Mouse (Mus musculus) liver, adult 2 months (tissue): ENCODE data around the gene Fndc3b. TPM values are rescaled to one million over a fixed set of nuclear protein-coding genes. Genes with fewer than 3 reads are reported as not detected.
A peak's percentile ranks its signal among the peaks of the same experiment; 100 is the strongest.

Experiments used
- DNase-seq: peaks from one replicate; pipeline ENCODE4 v3.0.0-alpha.2; 2011; ENCODE audit warnings: low read depth, low spot score; ENCODE audit errors: extremely low read depth
- H3K27ac ChIP-seq: fragments of 200-500 bp; replicated peaks from 2 replicates; pipeline ENCODE4 v1.5.1; 2012; ENCODE audit warnings: low read depth, mild to moderate bottlenecking, control low read depth, inconsistent platforms, low read length; ENCODE audit not compliant: insufficient read depth
- H3K27me3 ChIP-seq: fragments of 200-500 bp; 2 replicates; pipeline ENCODE4 v1.6.1; 2012; ENCODE audit warnings: mild to moderate bottlenecking, moderate library complexity, low read length, inconsistent platforms; ENCODE audit not compliant: control insufficient read depth, insufficient read depth
- H3K36me3 ChIP-seq: fragments of 200-500 bp; 2 replicates; pipeline ENCODE4 v1.6.1; 2012; ENCODE audit warnings: low read length, inconsistent platforms; ENCODE audit not compliant: control insufficient read depth, insufficient read depth
- H3K4me1 ChIP-seq: fragments of 200-500 bp; 2 replicates; pipeline ENCODE4 v1.6.1; 2011; ENCODE audit warnings: low read length; ENCODE audit not compliant: control insufficient read depth, insufficient read depth
- H3K4me3 ChIP-seq: fragments of 200-500 bp; 2 replicates; pipeline ENCODE4 v1.5.1; 2011; ENCODE audit warnings: low read depth, mild to moderate bottlenecking, control low read depth, low read length, moderate library complexity; ENCODE audit not compliant: insufficient read depth
- H3K79me2 ChIP-seq: fragments of 200-500 bp; 2 replicates; pipeline ENCODE4 v1.6.1; 2012; ENCODE audit warnings: inconsistent platforms, mild to moderate bottlenecking, low read length, moderate library complexity; ENCODE audit not compliant: control insufficient read depth, insufficient read depth
- H3K9ac ChIP-seq: fragments of 200-500 bp; 2 replicates; pipeline ENCODE4 v1.6.1; 2012; ENCODE audit warnings: low read depth, mild to moderate bottlenecking, control low read depth, inconsistent platforms, low read length
- CTCF ChIP-seq: fragments of 200-500 bp; IDR thresholded peaks from 2 replicates; pipeline ENCODE4 v1.5.1; 2011; ENCODE audit warnings: low read depth, low read length, control low read depth
- POLR2A ChIP-seq: fragments of 200-500 bp; IDR thresholded peaks from 2 replicates; pipeline ENCODE4 v1.6.1; 2011; ENCODE audit warnings: low read length, control low read depth; ENCODE audit not compliant: insufficient read depth; ENCODE audit errors: extremely low read depth
- WGBS: fragments of 180-500 bp; shearing (Covaris S2); methylation state at CpG from one replicate; pipeline ENCODE4 v1.1.7; 2018; 5-methylcytosine and 5-hydroxymethylcytosine counted together
- polyA plus RNA-seq: library from polyadenylated mRNA; depleted of rRNA; stranded (reverse); fragments of >200 nt; gene quantifications from 2 replicates; pipeline ENCODE4 v1.2.3, GENCODE M21; 2012
- total RNA-seq: library from RNA; depleted of rRNA; stranded (reverse); fragments of >200 nt; gene quantifications from 2 replicates; pipeline ENCODE4 v1.2.3, GENCODE M21; 2014

Gene Fndc3b
- total and polyA plus RNA-seq, 2 experiments, result 3.3 to 9.4 TPM

GRCm38 (mm10) chr3:27574241-27574640 lies 136.9 kb downstream of the Fndc3b start:
- H3K36me3 ChIP-seq, result no peaks in the 10 kb centered on the region
- peaks cover 3% of the 10 kb centered on the region; the same call in 1 of the 2 replicates for H3K4me1 ChIP-seq
- H3K4me3 ChIP-seq, result no peak overlapping the region
- no peak for DNase-seq
- TF ChIP-seq POLR2A (no peak), CTCF (no peak)
- no peak overlapping the region for H3K9ac ChIP-seq
- no peak overlapping the region for H3K27ac ChIP-seq
- no peaks in the 10 kb centered on the region for H3K27me3 ChIP-seq
- WGBS, result 48% methylated on average over 9 of the region's 9 CpGs
- H3K79me2 ChIP-seq, result peaks cover 18% of the 10 kb centered on the region

DNA sequence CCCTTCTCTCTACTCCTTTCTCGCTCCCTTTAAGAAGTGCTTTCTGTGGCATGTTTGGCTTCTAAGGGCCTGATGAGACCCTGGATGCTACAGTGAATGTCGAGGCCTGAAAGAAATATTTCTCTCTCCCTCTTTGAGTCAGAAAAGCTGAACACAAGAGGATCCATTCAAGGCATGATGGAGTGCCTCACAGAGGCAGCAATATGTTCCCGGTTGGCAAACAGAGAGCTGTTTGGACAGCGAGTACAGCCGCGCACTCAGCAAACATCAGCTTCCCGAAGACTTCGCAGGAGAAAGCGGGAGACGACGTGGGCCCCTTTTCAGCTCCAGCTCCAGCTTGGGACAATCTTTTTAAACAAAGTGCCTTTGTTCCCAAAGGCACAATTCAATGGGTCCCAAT lies 137.6 kb downstream of the Fndc3b start:
- H3K27ac ChIP-seq, result no peak overlapping the region
- 58% methylated on average over 11 of the region's 11 CpGs for WGBS
- H3K27me3 ChIP-seq, result no peaks in the 10 kb centered on the region
- H3K36me3 ChIP-seq, result no peaks in the 10 kb centered on the region
- no peak overlapping the region for H3K4me3 ChIP-seq
- no peak overlapping the region for H3K9ac ChIP-seq
- DNase-seq, result no peak
- peaks cover 16% of the 10 kb centered on the region for H3K79me2 ChIP-seq
- no peak for TF ChIP-seq POLR2A
- H3K4me1 ChIP-seq, result peaks cover 3% of the 10 kb centered on the region; the same call in 1 of the 2 replicates

- H3K27ac ChIP-seq, result no peak overlapping the region
- H3K4me3 ChIP-seq, result no peak overlapping the region
- peaks cover 8% of the 10 kb centered on the region; the same call in 1 of the 2 replicates for H3K79me2 ChIP-seq
- peak; percentile 63 for DNase-seq
- WGBS, result 45% methylated on average over 6 of the region's 6 CpGs
- H3K27me3 ChIP-seq, result no peaks in the 10 kb centered on the region
- TF ChIP-seq CTCF (peak; percentile 57), POLR2A (no peak)
- H3K4me1 ChIP-seq, result peaks cover 3% of the 10 kb centered on the region; the same call in 1 of the 2 replicates
- H3K9ac ChIP-seq, result no peak overlapping the region
- no peaks in the 10 kb centered on the region for H3K36me3 ChIP-seq
These were observed 138.8 kb downstream of the Fndc3b start for GRCm38 (mm10) chr3:27572305-27572704.

- Histone ChIP-seq H3K79me2 (peaks cover 14% of the 10 kb centered on the region; the same call in 1 of the 2 replicates), H3K27ac (no peak overlapping the region), H3K4me1 (peaks cover 22% of the 10 kb centered on the region), H3K4me3 (no peak overlapping the region), H3K27me3 (no peaks in the 10 kb centered on the region), H3K36me3 (no peaks in the 10 kb centered on the region), H3K9ac (no peak overlapping the region)
- 65% methylated on average over 4 of the region's 4 CpGs for WGBS
- TF ChIP-seq POLR2A (no peak), CTCF (no peak)
- DNase-seq, result no peak
These were observed 145.8 kb downstream of the Fndc3b start for GRCm38 (mm10) chr3:27565314-27565713.

GRCm38 (mm10) chr3:27563047-27563624 lies 148.0 kb downstream of the Fndc3b start:
- Histone ChIP-seq H3K27me3 (no peaks in the 10 kb centered on the region), H3K36me3 (no peaks in the 10 kb centered on the region), H3K27ac (no peak overlapping the region), H3K9ac (no peak overlapping the region), H3K4me3 (no peak overlapping the region), H3K4me1 (peaks cover 38% of the 10 kb centered on the region), H3K79me2 (peaks cover 11% of the 10 kb centered on the region; the same call in 1 of the 2 replicates)
- no peak for DNase-seq
- no peak for TF ChIP-seq CTCF
- WGBS, result 88% methylated on average over 5 of the region's 5 CpGs

GRCm38 (mm10) chr3:27562476-27562875 lies 148.6 kb downstream of the Fndc3b start:
- Histone ChIP-seq H3K4me3 (no peak overlapping the region), H3K4me1 (peaks cover 41% of the 10 kb centered on the region), H3K36me3 (no peaks in the 10 kb centered on the region), H3K9ac (no peak overlapping the region), H3K27ac (peak overlapping the region; percentile 73), H3K27me3 (no peaks in the 10 kb centered on the region), H3K79me2 (peaks cover 11% of the 10 kb centered on the region; the same call in 1 of the 2 replicates)
- TF ChIP-seq POLR2A, result no peak
- no peak for TF ChIP-seq CTCF
- WGBS, result 18% methylated on average over 3 of the region's 3 CpGs
- DNase-seq, result peak; percentile 66
